Mouse (Mus musculus): ENCODE data around the gene Acadl. TPM values are rescaled to one million over a fixed set of nuclear protein-coding genes. Genes with fewer than 3 reads are reported as not detected.

Acadl gene
- polyA plus RNA-seq, 1 experiment from 2014 or later, result 59.4 TPM

Other genes starting within 250 kb of the Acadl start
- 37.7 and 46.3 TPM in 2 replicates for gene Rpe, start 162.4 kb downstream of the Acadl start, polyA plus RNA-seq (2015; fragmentation: Nextera tagmentation; extraction: Ambion mirVana)
- 10.9 and 13.1 TPM in 2 replicates for gene Kansl1l, start 45.7 kb downstream of the Acadl start, polyA plus RNA-seq (2015; fragmentation: Nextera tagmentation; extraction: Ambion mirVana)
- 44.4 and 65.8 TPM in 2 replicates for gene Myl1, start 82.1 kb upstream of the Acadl start, polyA plus RNA-seq (2015; fragmentation: Nextera tagmentation; extraction: Ambion mirVana)
- 193 and 200 TPM in 2 replicates for gene Lancl1, start 175.6 kb upstream of the Acadl start, polyA plus RNA-seq (2015; fragmentation: Nextera tagmentation; extraction: Ambion mirVana)

All from neural tube, embryonic 15.5 days (tissue).